Mouse (Mus musculus) layer of hippocampus, postnatal 36 days (tissue): ENCODE measurements around the gene Gars. TPM values are rescaled to one million over a fixed set of nuclear protein-coding genes. Genes with fewer than 3 reads are reported as not detected.

Experiments used
- DNase-seq, 2 experiments: peaks; one replicate each; pipeline ENCODE4 v3.0.0; 2022
- total RNA-seq, 2 experiments: library from RNA; stranded (reverse); gene quantifications; 2 replicates each; pipeline ENCODE4 v1.2.3; 2021

Gene Gars
- total RNA-seq, 2 experiments from 2014 or later, result 131 to 134 TPM

DNA sequence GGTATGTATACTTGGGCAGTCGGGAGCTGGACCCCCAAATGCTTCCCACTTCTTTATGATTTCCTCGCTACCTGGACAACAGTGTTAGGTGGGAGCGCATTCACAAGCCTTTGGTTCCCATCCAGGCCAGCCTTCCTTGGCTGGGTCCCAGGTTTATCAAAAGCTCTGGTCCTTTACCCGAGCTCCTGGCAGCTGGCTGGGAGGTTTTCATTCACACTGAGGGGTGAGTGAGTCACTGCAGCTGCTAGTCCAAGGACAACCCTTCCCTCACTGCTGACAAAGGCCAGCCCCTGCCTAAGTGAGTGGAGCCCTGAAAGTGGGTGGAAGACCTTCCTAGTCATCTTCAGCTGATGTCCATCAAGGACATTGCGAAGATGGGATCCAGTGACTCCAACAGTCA is 60.2 kb downstream of the Gars start:
- no peak for DNase-seq

DNA sequence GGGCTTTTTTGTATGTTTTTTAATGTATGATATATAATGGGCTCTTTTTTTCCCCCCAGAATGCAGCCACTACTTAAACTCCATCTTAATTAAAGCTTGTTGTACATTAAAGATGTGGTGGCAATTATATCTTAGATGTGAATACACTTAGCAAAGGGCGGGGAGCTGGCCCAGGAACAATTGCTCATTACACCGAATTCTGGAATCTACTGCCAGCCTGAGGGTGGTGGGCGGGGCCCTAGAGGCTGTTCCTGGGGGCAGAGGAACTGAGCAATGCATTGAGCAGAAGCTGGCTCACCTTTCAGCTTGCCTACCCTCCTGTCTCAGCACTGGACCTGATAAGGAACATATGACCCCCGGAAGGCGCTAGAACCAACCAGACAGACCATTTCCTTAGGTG is 60.8 kb downstream of the Gars start:
- DNase-seq, result no peak

DNA sequence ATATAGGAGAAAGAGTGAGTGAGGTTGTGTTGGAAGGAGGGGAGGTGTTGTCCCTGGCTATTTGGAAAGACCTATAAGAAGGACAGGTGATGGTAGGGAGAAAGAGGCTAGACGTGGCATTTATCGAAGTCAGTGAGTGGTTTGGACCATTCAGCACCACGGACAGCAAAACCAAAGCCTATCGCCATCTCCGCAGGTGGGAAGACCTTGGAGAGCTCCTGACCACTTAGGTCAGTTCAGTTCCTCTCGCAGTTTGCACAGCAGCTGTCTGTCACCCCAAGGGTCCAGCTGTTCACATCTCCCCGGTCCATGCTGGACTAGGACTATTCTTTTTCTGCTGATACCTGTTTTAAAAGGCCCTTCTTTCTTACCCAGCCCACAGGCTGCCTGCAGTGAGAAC is 70.6 kb downstream of the Gars start:
- no peak for DNase-seq

DNA sequence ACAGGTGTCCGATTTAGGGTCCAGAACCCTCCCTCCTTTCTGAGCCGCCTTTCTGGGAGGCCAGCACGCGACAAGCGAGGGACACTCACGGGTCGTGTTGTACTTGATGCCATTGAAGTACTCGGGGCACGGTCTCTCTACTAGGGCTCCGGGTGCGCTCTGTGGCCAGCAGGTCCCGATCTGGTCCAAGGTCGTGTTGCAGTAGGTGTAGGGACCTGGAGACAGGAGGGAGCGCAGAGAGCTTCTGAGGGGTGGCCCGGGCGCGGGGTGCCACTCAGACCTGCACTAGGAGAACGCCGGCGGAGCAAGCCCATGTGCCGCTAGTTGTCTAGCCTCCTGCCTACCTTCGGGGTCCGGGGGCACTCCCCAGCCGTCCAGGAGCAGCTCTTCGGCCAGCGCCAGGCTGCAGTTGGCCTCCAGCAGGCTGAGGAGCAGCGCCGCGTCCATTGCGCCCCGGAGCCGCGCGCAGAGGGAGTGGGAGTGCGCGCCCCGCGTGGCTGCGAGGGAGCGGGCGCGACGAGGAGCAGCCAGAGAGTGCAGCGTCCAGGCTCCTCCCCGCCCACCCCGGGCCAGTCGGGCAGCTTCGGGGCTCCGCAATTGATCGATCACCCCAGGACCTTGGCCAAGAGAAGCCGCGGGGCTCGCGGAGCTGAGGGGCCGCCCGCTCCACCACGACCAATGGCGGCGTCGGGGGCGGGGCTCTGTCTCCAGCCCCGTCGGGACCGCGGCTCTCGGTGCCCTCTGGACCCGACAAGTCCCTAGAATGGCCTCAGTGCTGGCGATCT is 79.7 kb downstream of the Gars start:
- DNase-seq, result no peak

DNA sequence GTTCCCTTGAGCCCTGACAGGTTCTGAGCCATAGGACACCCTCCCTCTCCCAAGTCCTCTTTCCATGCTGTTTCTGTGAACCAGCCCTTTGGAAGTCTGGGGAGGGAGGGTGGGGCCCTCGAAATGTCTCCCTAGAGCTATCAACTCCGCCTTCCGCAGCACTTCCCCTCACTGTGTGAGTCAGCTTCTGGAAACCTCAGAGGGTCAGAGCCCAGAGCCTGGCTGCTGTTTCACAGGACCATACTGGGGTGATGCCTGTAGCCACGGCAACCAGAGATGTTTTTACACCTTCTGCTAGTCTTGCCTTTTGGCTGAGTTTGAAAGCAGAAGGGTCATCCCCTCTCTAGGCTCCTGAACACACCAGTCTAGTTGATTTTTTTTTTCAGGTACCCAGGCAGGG is 85.2 kb downstream of the Gars start:
- DNase-seq, result no peak

DNA sequence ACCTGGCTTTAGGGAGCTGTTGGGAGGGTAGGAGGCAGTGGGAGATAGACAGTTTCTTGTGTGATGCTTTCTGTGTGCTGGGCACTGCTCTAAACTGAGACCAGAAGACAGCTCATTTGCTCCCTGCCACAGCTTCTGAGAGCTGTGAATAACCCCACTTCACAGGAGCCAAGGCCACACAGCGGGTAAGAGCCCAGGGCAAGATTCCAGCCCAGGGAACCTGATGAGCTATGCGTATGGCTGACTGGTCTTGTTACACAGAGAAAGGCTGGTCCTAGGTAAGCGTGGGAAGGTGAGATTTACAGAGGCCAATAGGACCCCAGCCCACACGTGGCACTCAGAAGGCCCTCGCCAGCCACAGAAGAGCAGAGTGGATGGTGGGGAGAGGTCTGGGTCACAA is 88.8 kb downstream of the Gars start:
- no peak for DNase-seq

DNA sequence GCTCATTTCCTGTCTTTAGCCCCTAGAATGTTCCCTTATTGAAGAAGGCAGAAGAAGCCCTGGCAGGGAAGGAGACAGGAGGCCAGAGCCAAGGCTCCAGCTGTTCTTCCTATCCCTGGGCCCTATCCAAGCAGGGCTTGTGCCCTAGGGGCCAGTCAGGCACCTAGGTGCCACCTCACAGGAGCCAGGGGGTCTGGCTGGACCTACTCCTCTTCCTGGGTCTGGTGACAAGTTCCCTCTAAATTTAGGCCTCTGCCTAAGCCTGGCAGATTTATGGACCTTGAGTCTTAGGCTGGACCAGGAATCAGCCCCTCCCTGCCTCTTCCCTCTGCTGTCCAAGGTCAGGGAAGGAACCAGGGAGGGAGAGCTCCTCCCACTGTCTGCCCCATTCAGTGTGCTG is 90.6 kb downstream of the Gars start:
- no peak for DNase-seq

Other genes with a start within 250 kb of the Gars start
- gene Znrf2, start 221.1 kb upstream of the Gars start, total RNA-seq, result 10 to 100 TPM; 23.0 to 23.6 TPM
- 1 to 10 TPM; 4.0 to 5.1 TPM for gene Nod1, start 65.4 kb upstream of the Gars start, total RNA-seq
- gene Ggct, start 45.1 kb upstream of the Gars start, total RNA-seq, result 10 to 100 TPM; 34.7 to 39.0 TPM
- 1 to 10 TPM; 3.1 to 3.4 TPM for gene Crhr2, start 95.0 kb downstream of the Gars start, total RNA-seq
- gene Inmt, start 137.0 kb downstream of the Gars start, total RNA-seq, result under 1 TPM in 1 of 2 experiments, not detected in 1; 0.75 TPM
- gene Mindy4, start 165.4 kb downstream of the Gars start, total RNA-seq, result 10 to 100 TPM; 11.9 to 13.0 TPM